Mouse (Mus musculus) midbrain, embryonic 14.5 days (tissue): Measurements from ENCODE around the gene Stra6l. TPM values are rescaled to one million over a fixed set of nuclear protein-coding genes. Genes with fewer than 3 reads are reported as not detected.

Experiments used
- ATAC-seq: fragments of 200-750 bp; cut with Nextera tagmentation; 2 replicates; pipeline ENCODE4 v1.8.0; 2017; ENCODE audit warnings: moderate number of reproducible peaks, moderate library complexity; ENCODE audit not compliant: low FRiP score, low TSS enrichment
- DNase-seq: peaks from one replicate; pipeline ENCODE4 v3.0.0-alpha.2; 2015
- H3K27ac ChIP-seq: fragments of 300-500 bp; sonication (generic); replicated peaks from 2 replicates; pipeline ENCODE4 v1.5.1; 2014; ENCODE audit warnings: mild to moderate bottlenecking, low read depth, low read length, moderate library complexity
- H3K27me3 ChIP-seq: fragments of 300-500 bp; sonication (generic); 2 replicates; pipeline ENCODE4 v1.6.1; 2014; ENCODE audit warnings: low read length, control low read depth, mixed read lengths; ENCODE audit not compliant: control insufficient read depth, insufficient read depth
- H3K36me3 ChIP-seq: fragments of 300-500 bp; sonication (generic); 2 replicates; pipeline ENCODE4 v1.6.1; 2014; ENCODE audit warnings: low read length, control low read depth; ENCODE audit not compliant: control insufficient read depth, insufficient read depth
- H3K4me1 ChIP-seq: fragments of 300-500 bp; sonication (generic); 2 replicates; pipeline ENCODE4 v1.6.1; 2014; ENCODE audit warnings: mild to moderate bottlenecking, antibody characterized with exemption, low read length, control low read depth; ENCODE audit not compliant: control insufficient read depth, insufficient read depth
- H3K4me2 ChIP-seq: fragments of 300-500 bp; sonication (generic); 2 replicates; pipeline ENCODE4 v1.6.1; 2014; ENCODE audit warnings: mild to moderate bottlenecking, low read length, moderate library complexity
- H3K4me3 ChIP-seq: fragments of 300-500 bp; sonication (generic); replicated peaks from 2 replicates; pipeline ENCODE4 v1.5.1; 2014; ENCODE audit warnings: low read depth, low read length
- H3K9ac ChIP-seq: fragments of 300-500 bp; sonication (generic); replicated peaks from 2 replicates; pipeline ENCODE4 v1.6.1; 2014; ENCODE audit warnings: mild to moderate bottlenecking, low read length, moderate library complexity
- H3K9me3 ChIP-seq: fragments of 300-500 bp; sonication (generic); 2 replicates; pipeline ENCODE4 v1.6.1; 2016; ENCODE audit warnings: low read length, control low read depth, mixed read lengths; ENCODE audit not compliant: control insufficient read depth
- WGBS: fragments of 180-500 bp; shearing (Covaris S2); extraction: QIAGEN DNeasy Blood & Tissue Kit; methylation state at CpG from one replicate; pipeline ENCODE4 v1.1.7; 2014; 5-methylcytosine and 5-hydroxymethylcytosine counted together
- polyA plus RNA-seq: library from polyadenylated mRNA; unstranded; fragments of >200 nt; fragmentation: Nextera tagmentation; extraction: Ambion mirVana; gene quantifications from 2 replicates; pipeline ENCODE4 v1.2.1, GENCODE M21; 2014

The Stra6l gene
- polyA plus RNA-seq, 1 experiment from 2014 or later, result 1.7 TPM

- Histone ChIP-seq H3K9me3 (no peaks in the 10 kb centered on the region), H3K4me2 (no peak overlapping the region), H3K27ac (no peak overlapping the region), H3K36me3 (no peaks in the 10 kb centered on the region), H3K4me1 (no peaks in the 10 kb centered on the region), H3K9ac (no peak overlapping the region), H3K27me3 (no peaks in the 10 kb centered on the region), H3K4me3 (no peak overlapping the region)
- no peak for ATAC-seq
- DNase-seq, result no peak
- 77% methylated on average over 7 of the region's 7 CpGs for WGBS
Observed at GRCm38 (mm10) chr4:45917091-45917490, 68.6 kb downstream of the Stra6l start.

GRCm38 (mm10) chr4:45921663-45922435, 73.4 kb downstream of the Stra6l start:
- WGBS, result 84% methylated on average over 10 of the region's 10 CpGs

GRCm38 (mm10) chr4:45924011-45924410, 75.5 kb downstream of the Stra6l start:
- H3K27ac ChIP-seq, result no peak overlapping the region
- DNase-seq, result no peak
- 92% methylated on average over 4 of the region's 4 CpGs for WGBS
- no peak overlapping the region for H3K9ac ChIP-seq
- H3K4me2 ChIP-seq, result no peak overlapping the region
- no peak for ATAC-seq
- no peak overlapping the region for H3K4me3 ChIP-seq
- H3K4me1 ChIP-seq, result no peaks in the 10 kb centered on the region
- no peaks in the 10 kb centered on the region for H3K9me3 ChIP-seq
- H3K27me3 ChIP-seq, result no peaks in the 10 kb centered on the region
- H3K36me3 ChIP-seq, result no peaks in the 10 kb centered on the region

More at GRCm38 (mm10) chr4:45921663-45922435, 73.4 kb downstream of the Stra6l start:
- H3K9ac ChIP-seq, result no peak overlapping the region
- no peaks in the 10 kb centered on the region for H3K36me3 ChIP-seq
- no peaks in the 10 kb centered on the region for H3K4me1 ChIP-seq
- H3K27ac ChIP-seq, result no peak overlapping the region
- H3K9me3 ChIP-seq, result no peaks in the 10 kb centered on the region
- ATAC-seq (no peak), DNase-seq (no peak)
- no peaks in the 10 kb centered on the region for H3K27me3 ChIP-seq
- H3K4me2 ChIP-seq, result no peak overlapping the region
- no peak overlapping the region for H3K4me3 ChIP-seq

GRCm38 (mm10) chr4:45928561-45928960, 80.1 kb downstream of the Stra6l start:
- Histone ChIP-seq H3K27ac (no peak overlapping the region), H3K4me1 (no peaks in the 10 kb centered on the region), H3K9me3 (no peaks in the 10 kb centered on the region), H3K4me3 (no peak overlapping the region), H3K4me2 (no peak overlapping the region), H3K36me3 (no peaks in the 10 kb centered on the region), H3K27me3 (no peaks in the 10 kb centered on the region), H3K9ac (no peak overlapping the region)
- no peak for DNase-seq
- WGBS, result 85% methylated on average over 4 of the region's 4 CpGs
- no peak for ATAC-seq

Other genes starting within 250 kb of the Stra6l start
- 14.7 and 15.2 TPM in 2 replicates for gene Aldh1b1, start 49.6 kb upstream of the Stra6l start, polyA plus RNA-seq
- gene Igfbpl1, start 21.7 kb upstream of the Stra6l start, polyA plus RNA-seq, result 112 and 143 TPM in 2 replicates
- gene Ccdc180, start 41.6 kb downstream of the Stra6l start, polyA plus RNA-seq, result 0.07 and 0.14 TPM in 2 replicates
- 18.8 and 24.7 TPM in 2 replicates for gene Tdrd7, start 116.7 kb downstream of the Stra6l start, polyA plus RNA-seq
- 0.53 and 0.76 TPM in 2 replicates for gene Tmod1, start 190.3 kb downstream of the Stra6l start, polyA plus RNA-seq